Mouse (Mus musculus): ENCODE data around the gene Ak9.

- no peak for TF ChIP-seq POLR2A (IDR thresholded peaks at IDR 0.05; ENCODE audit: control insufficient read depth, low read depth, low read length)
- TF ChIP-seq CTCF (IDR thresholded peaks at IDR 0.05; ENCODE audit: control insufficient read depth, insufficient read depth, insufficient replicate concordance, low read depth, low read length), result 0 out of 2 replicates have a peak, but pooled peaks have one; percentile 8
Observed at GRCm38 (mm10) chr10:41271860-41272259, 31.9 kb upstream of the Ak9 start.
